Mouse (Mus musculus): ENCODE measurements around the gene Mvd.
A peak's percentile ranks its signal among the peaks of the same experiment; 100 is the strongest.

The Mvd gene

GRCm38 (mm10) chr8:122426145-122426544 is 17.1 kb downstream of the Mvd start:
- no peak for DNase-seq (ENCODE audit: low spot score)

GRCm38 (mm10) chr8:122423659-122424058 is 19.6 kb downstream of the Mvd start:
- peak; percentile 38 for DNase-seq (ENCODE audit: low spot score)

- DNase-seq (ENCODE audit: low spot score), result no peak
Observed at GRCm38 (mm10) chr8:122423217-122423616, 20.0 kb downstream of the Mvd start.

- no peak for DNase-seq (ENCODE audit: low spot score)
Observed at GRCm38 (mm10) chr8:122421376-122422070, 21.7 kb downstream of the Mvd start, which contains the start of gene Il17c. Gene Il17c, plus strand, starts transcription at chr8:122422020.

- DNase-seq (ENCODE audit: low spot score), result no peak
Observed at GRCm38 (mm10) chr8:122419881-122420555, 23.2 kb downstream of the Mvd start.

- DNase-seq (ENCODE audit: low spot score), result no peak
Observed at GRCm38 (mm10) chr8:122415554-122415953, 27.7 kb downstream of the Mvd start.

- DNase-seq (ENCODE audit: low spot score), result no peak
Observed at GRCm38 (mm10) chr8:122414311-122414710, 28.9 kb downstream of the Mvd start.

GRCm38 (mm10) chr8:122407678-122408077 is 35.5 kb downstream of the Mvd start:
- no peak for DNase-seq (ENCODE audit: low spot score)

GRCm38 (mm10) chr8:122405146-122405805 is 37.9 kb downstream of the Mvd start:
- no peak for DNase-seq (ENCODE audit: low spot score)

GRCm38 (mm10) chr8:122398186-122398585 is 45.0 kb downstream of the Mvd start:
- DNase-seq (ENCODE audit: low spot score), result no peak

- no peak for DNase-seq (ENCODE audit: low spot score)
Observed at GRCm38 (mm10) chr8:122395291-122395690, 47.9 kb downstream of the Mvd start.

GRCm38 (mm10) chr8:122393717-122394116 is 49.5 kb downstream of the Mvd start:
- DNase-seq (ENCODE audit: low spot score), result no peak

- no peak for DNase-seq (ENCODE audit: low spot score)
Observed at GRCm38 (mm10) chr8:122390758-122391157, 52.5 kb downstream of the Mvd start.

- DNase-seq (ENCODE audit: low spot score), result no peak
Observed at GRCm38 (mm10) chr8:122389357-122389756, 53.9 kb downstream of the Mvd start.
